Mouse (Mus musculus): ENCODE results near the gene Slc22a20.

DNA sequence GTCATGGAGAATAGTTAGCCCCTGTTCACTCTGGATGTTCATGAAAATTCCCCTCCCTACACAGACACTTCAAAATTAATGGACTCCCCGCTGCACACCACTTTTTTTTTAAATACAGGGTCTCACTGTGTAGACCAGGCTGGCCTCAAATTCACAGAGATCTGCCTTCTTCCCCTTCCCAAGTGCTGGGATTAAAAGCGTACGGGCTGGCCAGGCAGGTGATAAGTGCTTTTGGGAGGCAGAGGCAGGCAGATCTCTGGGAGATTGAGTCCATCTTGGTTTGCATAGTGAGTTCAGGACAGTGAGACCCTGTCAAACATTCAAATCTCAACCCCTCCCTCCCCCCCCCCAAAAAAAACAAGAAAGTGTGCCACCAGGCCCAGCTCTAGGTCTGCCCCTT lies 63.0 kb downstream of the Slc22a20 start:
- no peak for TF ChIP-seq CTCF (IDR thresholded peaks at IDR 0.05; ENCODE audit: insufficient read depth, low read depth, low read length)
- no peak for TF ChIP-seq POLR2A (IDR thresholded peaks at IDR 0.05; ENCODE audit: insufficient read depth, low read depth, low read length)

All from olfactory bulb, adult 2 months (tissue).